Mouse (Mus musculus) thymus, adult 2 months (tissue): ENCODE data around the gene Agfg2.

Source experiments
- CTCF ChIP-seq: fragments of 200-500 bp; IDR thresholded peaks from 2 replicates; pipeline ENCODE4 v1.5.1; 2012; ENCODE audit warnings: mild to moderate bottlenecking, control low read depth, low read length, moderate library complexity, borderline replicate concordance; ENCODE audit not compliant: control insufficient read depth, poor library complexity, insufficient read depth; ENCODE audit errors: extremely low read depth
- POLR2A ChIP-seq: fragments of 200-500 bp; IDR thresholded peaks from 2 replicates; pipeline ENCODE4 v1.6.1; 2012; ENCODE audit warnings: mild to moderate bottlenecking, low read length, control low read depth, moderate library complexity; ENCODE audit not compliant: control insufficient read depth, poor library complexity, insufficient read depth; ENCODE audit errors: extremely low read depth

DNA sequence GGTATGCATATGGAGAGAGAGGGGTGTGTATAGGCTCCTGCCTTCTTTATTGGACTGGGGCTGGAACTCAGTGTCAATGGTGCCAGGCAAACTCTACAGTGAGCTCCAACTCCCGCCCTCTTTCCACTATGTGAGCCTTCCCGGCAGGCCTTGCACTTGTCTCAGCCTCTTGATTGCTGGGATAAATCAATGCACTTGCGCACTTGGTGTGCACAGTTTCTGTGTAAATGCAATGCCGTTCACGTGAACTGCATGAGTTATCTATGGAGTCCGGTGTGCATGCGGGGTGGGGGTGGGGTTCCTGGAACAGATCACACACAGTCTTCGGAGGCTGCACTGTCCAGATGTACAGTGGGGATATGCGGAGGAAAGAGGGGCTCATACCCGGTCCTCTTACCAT is 31.2 kb downstream of the Agfg2 start:
- TF ChIP-seq CTCF (no peak), POLR2A (no peak)
